Mouse (Mus musculus) embryo, embryonic 10.5 days (tissue): ENCODE results near the gene Gba2.
A peak's percentile ranks its signal among the peaks of the same experiment; 100 is the strongest.

Source experiments
- DNase-seq: peaks from one replicate; pipeline ENCODE4 v3.0.0-alpha.2; 2015; ENCODE audit warnings: low spot score

Gene Gba2

DNA sequence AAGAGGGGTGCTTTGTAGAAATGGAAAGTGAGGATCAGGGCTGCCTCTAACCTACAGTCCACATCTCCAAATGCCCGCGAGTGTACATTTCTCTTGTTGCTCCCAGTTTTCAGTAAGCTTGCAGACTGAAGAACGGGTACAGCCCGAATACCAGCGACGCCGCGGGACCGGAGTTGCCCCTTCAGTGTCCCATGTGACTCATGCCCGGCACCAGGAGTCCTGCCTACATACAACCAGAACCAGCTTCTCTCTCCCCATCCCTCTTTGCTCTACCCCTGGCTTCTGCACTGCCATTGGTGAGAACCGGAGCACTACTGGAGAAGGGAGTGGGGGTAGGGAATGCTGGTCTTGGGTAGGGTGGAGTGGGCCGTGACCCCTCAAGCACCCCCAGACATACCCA, 2.7 kb upstream of the Gba2 start:
- DNase-seq = no peak

- no peak for DNase-seq
Observed at GRCm38 (mm10) chr4:43580721-43581120, 2.0 kb upstream of the Gba2 start.

DNA sequence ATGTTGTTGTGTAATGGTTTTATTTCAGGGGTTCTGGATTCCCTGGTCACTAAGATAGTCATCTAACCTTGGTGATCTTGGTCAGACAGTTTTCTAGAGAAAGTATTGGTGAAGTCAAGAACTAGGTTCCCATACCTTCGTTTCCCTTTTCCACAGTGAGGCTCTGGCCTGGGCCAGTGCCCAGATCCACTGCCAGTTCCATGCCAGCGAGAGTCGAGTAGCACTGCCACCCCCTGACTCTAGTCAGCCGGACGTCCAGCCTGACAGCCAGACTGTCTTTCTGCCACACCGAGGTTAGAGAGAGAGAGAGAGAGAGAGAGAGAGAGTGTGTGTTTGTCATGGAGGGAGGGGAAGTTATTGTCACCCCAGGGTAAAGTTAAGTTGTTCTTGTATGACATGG, 1.1 kb upstream of the Gba2 start:
- no peak for DNase-seq

- peak; percentile 15 for DNase-seq
Observed at GRCm38 (mm10) chr4:43579256-43579655, 583 bp upstream of the Gba2 start.

DNA sequence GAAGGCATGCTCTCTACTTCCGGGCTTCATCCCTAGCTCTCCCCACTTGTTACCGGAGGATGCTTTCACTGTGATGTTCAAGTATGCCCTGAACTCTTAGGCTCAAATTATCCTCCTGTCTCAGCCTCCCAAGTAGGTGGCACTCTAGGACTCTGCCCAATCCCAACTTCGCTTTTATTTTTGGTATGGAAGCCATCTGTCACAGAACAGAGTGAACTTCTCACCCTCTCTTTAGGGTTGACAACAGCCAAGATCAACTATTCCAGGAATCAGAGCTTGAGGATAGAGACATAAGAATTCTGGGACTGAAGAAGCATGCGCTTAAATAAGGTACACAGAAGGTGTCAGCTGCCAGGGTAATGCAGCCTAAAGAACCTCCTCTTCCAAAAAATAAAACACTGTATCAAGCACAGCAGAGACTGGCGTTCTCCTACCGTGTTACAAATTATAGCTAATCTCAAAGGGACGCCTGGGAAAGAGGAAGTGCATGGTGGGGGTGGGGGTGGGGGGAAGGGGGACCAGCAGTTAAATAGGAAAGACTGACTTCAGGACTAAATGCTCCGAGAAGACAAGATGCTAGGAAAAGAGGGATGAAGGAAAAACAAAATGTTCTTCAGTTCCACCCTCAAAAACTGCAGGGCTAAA, 1.3 kb downstream of the Gba2 start:
- DNase-seq = no peak

DNA sequence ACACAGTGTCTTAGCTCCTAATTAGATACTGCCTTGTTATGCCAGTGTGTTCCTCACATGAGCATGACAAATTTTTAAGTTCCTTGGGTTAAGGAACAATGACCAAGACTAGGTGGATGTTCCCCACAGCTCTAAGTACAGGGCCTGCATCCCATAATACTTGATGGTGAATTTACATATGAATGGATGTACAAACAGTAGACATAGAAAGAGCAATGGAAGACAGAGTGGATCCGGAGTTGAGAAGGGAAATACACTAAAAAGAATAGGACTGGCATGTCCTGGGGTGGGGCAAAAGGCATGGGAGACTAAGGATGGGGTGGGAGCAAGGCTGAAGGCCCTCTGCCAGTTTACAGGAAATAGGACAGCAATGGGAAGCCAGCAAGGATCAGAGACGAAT, 3.3 kb downstream of the Gba2 start:
- DNase-seq = no peak

- DNase-seq = no peak
Observed at GRCm38 (mm10) chr4:43573561-43573960, 5.1 kb downstream of the Gba2 start.

DNA sequence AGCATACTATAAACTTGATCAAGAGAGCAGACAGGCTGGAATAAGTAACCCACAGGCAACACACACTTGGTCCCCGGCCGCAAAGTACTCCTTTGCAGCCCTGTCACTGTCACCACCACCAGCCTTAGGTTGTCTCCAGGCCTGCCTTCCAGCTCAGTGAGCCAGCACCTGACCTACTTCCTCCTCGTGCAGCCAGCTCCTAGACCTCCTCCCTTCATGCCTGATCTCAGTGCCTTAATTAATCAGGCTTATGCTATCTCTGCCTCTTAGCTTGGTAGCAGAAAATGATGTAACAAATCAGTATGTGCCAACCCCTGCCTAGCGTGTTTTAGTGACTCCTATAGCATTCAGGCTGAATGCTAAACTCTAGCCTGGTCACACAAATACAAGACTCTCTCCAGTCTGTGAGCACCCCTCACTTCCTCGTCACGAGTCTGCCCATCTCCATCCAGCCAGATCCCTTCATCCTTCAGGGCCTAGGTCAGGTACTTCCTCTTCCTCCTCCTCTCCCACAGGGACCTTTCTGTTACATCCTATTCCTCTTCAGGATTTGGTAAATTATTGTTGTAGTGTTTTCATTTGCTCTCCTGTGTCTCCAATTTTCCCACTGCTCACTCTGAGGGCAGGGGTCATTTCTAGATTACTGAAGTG, 7.2 kb downstream of the Gba2 start:
- DNase-seq = no peak

DNA sequence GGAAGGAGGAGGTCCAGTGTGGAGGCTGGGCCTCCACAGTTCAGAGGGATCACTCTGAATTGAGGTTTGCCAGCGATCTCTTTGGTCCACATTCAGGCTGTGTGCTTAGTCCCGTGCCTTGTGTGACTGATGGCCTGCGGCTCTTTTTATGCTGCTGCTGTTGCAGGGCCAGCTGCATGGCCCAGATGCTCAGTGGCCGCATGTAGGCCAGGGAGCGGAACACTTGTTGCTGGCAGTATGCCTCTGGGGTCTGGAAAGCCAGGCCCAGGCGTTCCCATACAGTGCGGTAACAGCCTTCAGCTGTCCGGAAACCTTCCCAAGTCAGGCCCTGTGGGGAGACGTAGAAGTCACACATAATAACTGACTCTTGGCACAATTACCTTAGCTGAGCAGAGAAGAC, 11.5 kb downstream of the Gba2 start:
- no peak for DNase-seq

- DNase-seq = no peak
Observed at GRCm38 (mm10) chr4:43564231-43564630, 14.4 kb downstream of the Gba2 start.

GRCm38 (mm10) chr4:43563601-43563875, 15.1 kb downstream of the Gba2 start:
- no peak for DNase-seq

DNA sequence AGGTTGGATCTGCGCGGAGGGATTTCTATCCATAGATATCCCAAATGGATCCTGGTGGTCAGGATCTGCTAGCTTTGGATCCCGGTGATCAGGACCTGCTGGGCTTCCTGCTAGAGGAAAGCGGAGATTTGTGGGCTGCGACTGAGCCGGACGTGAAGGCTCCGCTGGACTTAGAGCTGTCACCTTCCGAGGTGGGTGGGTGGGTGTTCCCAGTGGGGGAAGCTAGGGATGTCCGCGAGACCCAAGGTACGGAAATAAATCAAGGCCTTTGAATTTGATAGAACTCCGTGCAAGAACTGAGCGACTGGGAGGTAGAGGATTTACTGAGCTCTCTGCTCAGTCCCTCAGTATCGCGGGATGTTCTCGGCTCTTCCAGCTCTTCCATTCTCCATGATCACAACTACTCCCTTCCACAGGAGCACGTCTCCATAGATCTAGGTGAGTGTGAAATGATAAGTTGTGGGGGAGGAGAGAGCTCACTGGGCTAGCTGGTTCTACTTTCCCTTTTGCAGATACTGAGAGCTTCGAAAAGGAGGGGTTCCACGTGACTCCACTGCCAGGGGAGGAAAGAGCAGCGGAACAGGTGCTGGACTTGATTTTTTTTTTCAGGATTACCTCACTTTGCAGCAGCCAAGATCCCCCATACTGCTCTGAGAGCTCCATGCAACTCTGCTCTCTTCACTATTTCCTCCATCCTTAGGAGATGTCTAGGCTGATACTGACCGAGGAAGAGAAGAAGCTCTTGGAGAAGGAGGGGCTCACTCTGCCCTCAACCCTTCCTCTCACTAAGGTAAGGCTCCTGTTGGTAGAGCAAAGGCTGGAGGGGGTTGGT, 15.7 kb downstream of the Gba2 start:
- peak; percentile 32 for DNase-seq

DNA sequence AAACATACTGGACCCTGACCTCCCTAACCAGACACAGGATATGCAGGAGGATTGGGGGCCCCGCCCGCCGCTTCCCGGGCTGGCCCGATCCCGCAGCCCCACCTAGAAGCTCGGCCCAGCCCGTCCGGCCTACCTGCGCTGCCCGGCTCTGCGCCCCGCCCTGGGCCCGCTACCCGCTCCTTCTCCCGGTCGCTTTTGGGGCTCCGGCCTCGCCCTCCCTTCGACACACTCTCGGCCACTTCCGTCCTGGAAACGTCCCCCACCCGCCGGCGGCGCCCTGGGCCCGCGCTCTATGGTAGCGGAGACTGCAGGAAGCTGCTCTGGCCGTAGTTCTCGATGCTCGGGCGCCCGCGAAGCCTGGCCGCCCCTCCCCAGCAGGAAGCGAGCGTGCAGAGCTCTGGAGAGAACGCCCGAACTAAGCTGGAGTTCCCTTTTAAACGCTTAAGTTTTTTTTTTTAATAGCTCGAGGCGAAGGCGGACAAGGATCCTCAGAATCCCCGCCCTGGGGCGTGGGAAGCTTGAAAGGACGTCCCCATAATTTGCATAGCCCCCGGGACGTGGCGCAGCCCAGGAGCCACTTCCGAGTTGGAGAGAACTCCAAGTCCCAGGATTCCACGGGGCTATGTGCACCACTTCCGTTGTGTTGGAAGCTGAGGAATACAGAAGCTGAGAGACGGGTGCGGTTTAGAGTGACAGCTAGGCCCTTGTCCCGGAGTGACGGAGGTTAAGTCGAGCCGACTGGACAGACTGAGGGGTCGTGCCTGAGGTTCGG, 16.5 kb downstream of the Gba2 start, which contains the start of the genes Creb3 and Tln1:
TSS of gene Creb3 (plus strand) at position 336 of the 772 bp plus-strand sequence.
TSS of gene Tln1 (minus strand) at position 695 of the 772 bp plus-strand sequence.
- peak; percentile 98 for DNase-seq

DNA sequence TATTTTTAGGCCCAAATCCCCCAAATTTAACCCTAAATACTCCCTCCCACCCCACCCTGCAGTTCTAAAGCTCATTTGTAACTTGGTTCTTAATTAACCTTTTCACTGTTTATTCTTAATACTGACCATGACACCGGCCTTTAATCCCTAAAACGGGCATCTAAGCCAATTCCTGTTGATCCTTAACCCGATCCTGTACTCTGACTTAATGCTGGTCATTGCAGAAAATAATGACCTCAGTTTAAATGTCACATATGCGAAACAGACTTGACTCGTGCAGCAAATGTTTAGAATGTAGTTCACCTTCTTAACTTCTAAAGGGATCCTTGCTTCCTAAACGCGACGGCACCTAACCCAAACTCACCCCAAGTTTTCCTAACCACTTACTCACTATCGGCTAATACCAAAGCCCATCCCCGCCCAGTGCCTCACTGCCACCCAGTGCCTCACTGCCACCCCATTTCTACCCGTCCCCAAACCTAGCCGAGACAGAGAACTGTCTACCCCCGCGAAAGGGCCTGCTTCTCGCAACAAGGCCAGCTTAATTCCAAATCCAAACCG, 17.2 kb downstream of the Gba2 start:
- no peak for DNase-seq

DNA sequence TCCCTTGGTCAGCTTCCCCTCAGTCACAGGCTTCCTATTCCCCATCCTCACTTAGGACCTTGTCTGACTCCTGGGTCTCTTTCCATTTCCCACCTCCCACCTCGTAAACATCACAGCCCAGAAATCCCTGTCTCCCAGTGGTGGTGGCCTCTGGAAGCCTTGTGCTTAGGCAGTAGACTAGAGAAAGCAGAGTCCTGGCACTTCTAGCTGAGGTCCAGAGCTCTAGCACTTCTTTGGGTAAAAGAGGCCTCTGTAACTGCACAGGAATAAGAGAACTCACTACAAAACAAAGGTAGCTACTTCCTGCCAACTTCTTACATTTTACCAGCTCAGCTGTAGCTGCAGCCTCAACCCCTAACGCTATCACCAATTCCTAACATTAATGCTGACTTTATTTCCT, 17.7 kb downstream of the Gba2 start:
- no peak for DNase-seq

- DNase-seq = peak; percentile 41
Observed at GRCm38 (mm10) chr4:43560243-43560611, 18.4 kb downstream of the Gba2 start.

- no peak for DNase-seq
Observed at GRCm38 (mm10) chr4:43559519-43560242, 19.0 kb downstream of the Gba2 start.

- DNase-seq = peak; percentile 87
Observed at GRCm38 (mm10) chr4:43558631-43559356, 19.9 kb downstream of the Gba2 start.

DNA sequence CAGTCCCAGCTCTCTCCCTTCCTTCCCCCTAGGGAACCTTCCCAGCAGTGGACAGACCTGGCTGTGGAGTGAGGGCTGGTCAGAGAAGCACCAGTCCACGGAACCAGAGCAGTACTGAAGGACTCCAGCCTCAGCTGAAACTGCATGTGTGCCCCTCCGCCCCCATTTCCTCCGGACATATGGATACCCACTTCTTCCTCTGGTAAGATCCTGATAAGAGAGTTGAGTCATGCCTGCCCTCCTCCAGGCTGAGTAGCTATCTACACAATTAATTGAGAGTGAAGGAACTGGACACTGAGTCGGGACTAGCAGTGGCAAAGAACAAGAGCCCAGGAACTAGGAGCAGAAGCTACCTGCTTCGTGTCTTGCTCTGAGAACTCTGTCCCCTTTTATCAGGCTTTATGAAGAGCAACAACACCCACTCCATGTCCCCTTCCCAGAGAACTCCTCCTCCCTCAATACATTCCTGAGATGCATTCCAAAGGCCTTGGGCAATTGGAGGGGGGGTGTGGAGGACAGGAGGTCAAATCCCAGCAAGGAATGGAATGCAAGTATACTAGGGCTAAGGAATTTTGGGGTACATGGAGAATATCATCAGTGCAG, 20.5 kb downstream of the Gba2 start:
- peak; percentile 75 for DNase-seq

- DNase-seq = no peak
Observed at GRCm38 (mm10) chr4:43555926-43556325, 22.7 kb downstream of the Gba2 start.
